Mouse (Mus musculus) midbrain, embryonic 16.5 days (tissue): Measurements from ENCODE around the gene Macrod1. TPM values are rescaled to one million over a fixed set of nuclear protein-coding genes. Genes with fewer than 3 reads are reported as not detected.

Source experiments
- ATAC-seq: fragments of 200-750 bp; cut with Nextera tagmentation; 2 replicates; pipeline ENCODE4 v1.8.0; 2017; ENCODE audit warnings: moderate TSS enrichment
- H3K27ac ChIP-seq: fragments of 300-500 bp; sonication (generic); 2 replicates; pipeline ENCODE4 v1.5.1; 2014; ENCODE audit warnings: mild to moderate bottlenecking, low read length, mixed read lengths
- H3K27me3 ChIP-seq: fragments of 300-500 bp; sonication (generic); 2 replicates; pipeline ENCODE4 v1.6.1; 2014; ENCODE audit warnings: low read depth, low read length, mixed read lengths; ENCODE audit not compliant: control insufficient read depth, insufficient read depth
- H3K36me3 ChIP-seq: fragments of 300-500 bp; sonication (generic); 2 replicates; pipeline ENCODE4 v1.6.1; 2014; ENCODE audit warnings: mild to moderate bottlenecking, low read length, moderate library complexity, mixed read lengths; ENCODE audit not compliant: control insufficient read depth, insufficient read depth
- H3K4me1 ChIP-seq: fragments of 300-500 bp; sonication (generic); 2 replicates; pipeline ENCODE4 v1.6.1; 2014; ENCODE audit warnings: mild to moderate bottlenecking, low read length, mixed read lengths; ENCODE audit not compliant: control insufficient read depth, insufficient read depth
- H3K4me2 ChIP-seq: fragments of 300-500 bp; sonication (generic); 2 replicates; pipeline ENCODE4 v1.6.1; 2014; ENCODE audit warnings: mild to moderate bottlenecking, low read length, mixed read lengths
- H3K4me3 ChIP-seq: fragments of 300-500 bp; sonication (generic); 2 replicates; pipeline ENCODE4 v1.5.1; 2014; ENCODE audit warnings: low read depth, mild to moderate bottlenecking, low read length, moderate library complexity, mixed read lengths
- H3K9ac ChIP-seq: fragments of 300-500 bp; sonication (generic); 2 replicates; pipeline ENCODE4 v1.6.1; 2014; ENCODE audit warnings: low read depth, low read length, mixed read lengths
- H3K9me3 ChIP-seq: fragments of 300-500 bp; sonication (generic); replicated peaks from 2 replicates; pipeline ENCODE4 v1.6.1; 2014; ENCODE audit warnings: mild to moderate bottlenecking, low read length, mixed read lengths; ENCODE audit not compliant: control insufficient read depth, poor library complexity, severe bottlenecking
- whole genome bisulfite sequencing: fragments of 180-500 bp; shearing (Covaris S2); extraction: QIAGEN DNeasy Blood & Tissue Kit; methylation state at CpG from one replicate; pipeline ENCODE4 v1.1.7; 2014; 5-methylcytosine and 5-hydroxymethylcytosine counted together
- polyA plus RNA-seq: library from polyadenylated mRNA; unstranded; fragments of >200 nt; fragmentation: Nextera tagmentation; extraction: Ambion mirVana; gene quantifications from 2 replicates; pipeline ENCODE4 v1.2.1, GENCODE M21; 2015

Gene Macrod1
- polyA plus RNA-seq, 1 experiment from 2014 or later, result 5.9 TPM

DNA sequence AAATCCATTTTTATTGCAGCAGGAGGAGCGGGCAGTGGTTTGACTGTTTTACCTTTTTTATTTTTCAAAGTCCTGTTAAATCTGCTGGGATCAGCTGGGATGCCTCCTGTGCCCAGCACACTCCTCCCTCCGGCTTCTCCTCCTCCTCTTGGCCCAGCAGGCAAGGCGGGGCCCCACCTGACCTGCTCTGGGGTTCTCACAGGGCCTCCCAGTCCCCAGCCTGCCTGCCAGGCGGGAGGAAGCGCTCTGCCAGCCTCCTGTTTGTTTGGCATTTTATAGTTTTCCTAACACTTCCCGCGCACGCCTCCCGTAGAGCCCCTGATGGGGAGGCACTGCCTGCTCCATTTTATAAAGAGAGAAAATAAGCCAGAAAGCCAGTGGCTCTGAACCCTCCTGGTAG, 79.4 kb downstream of the Macrod1 start:
- 0 out of 2 replicates have a peak overlapping the region, but pooled peaks have one; percentile 7 for H3K4me2 ChIP-seq
- 13% methylated on average over 9 of the region's 9 CpGs for WGBS
- ATAC-seq, result no peak
- H3K9me3 ChIP-seq, result no peaks in the 10 kb centered on the region
- H3K9ac ChIP-seq, result peak overlapping the region; percentile 31; the same call in 1 of the 2 replicates
- peaks cover 66% of the 10 kb centered on the region for H3K4me1 ChIP-seq
- no peaks in the 10 kb centered on the region for H3K27me3 ChIP-seq
- no peak overlapping the region for H3K4me3 ChIP-seq
- H3K36me3 ChIP-seq, result no peaks in the 10 kb centered on the region
- peak overlapping the region; percentile 51 for H3K27ac ChIP-seq

GRCm38 (mm10) chr19:7136714-7137498, 80.3 kb downstream of the Macrod1 start:
- peak overlapping the region; percentile 51 for H3K27ac ChIP-seq
- WGBS, result 44% methylated on average over 14 of the region's 14 CpGs

DNA sequence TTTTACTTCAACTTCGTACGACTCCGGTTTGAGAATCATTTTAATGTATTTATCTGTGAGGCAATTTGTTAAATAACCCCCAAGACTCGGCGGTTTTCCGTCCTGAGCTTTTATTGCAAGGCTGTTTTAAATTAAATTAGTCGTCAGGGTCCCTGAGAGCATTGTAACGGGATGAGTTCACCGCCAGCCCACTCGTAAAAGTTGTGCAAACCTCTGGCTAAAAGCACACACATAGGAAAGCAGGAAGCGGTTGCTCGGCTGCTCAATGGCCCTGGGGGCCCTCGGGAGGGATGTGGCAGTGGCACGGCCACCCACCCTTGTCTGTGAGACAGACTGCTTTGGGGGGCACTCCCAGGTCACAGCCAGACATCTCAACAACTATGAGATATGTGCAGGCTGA, 81.7 kb downstream of the Macrod1 start:
- Histone ChIP-seq H3K4me2 (no peak overlapping the region), H3K9me3 (no peaks in the 10 kb centered on the region), H3K4me1 (peaks cover 75% of the 10 kb centered on the region), H3K27me3 (no peaks in the 10 kb centered on the region), H3K4me3 (no peak overlapping the region), H3K36me3 (no peaks in the 10 kb centered on the region), H3K9ac (no peak overlapping the region), H3K27ac (no peak overlapping the region)
- ATAC-seq, result no peak
- 53% methylated on average over 14 of the region's 14 CpGs for WGBS

More at GRCm38 (mm10) chr19:7136714-7137498, 80.3 kb downstream of the Macrod1 start:
- Histone ChIP-seq H3K27me3 (no peaks in the 10 kb centered on the region), H3K9ac (no peak overlapping the region), H3K9me3 (no peaks in the 10 kb centered on the region), H3K4me1 (peaks cover 73% of the 10 kb centered on the region), H3K4me2 (no peak overlapping the region), H3K4me3 (no peak overlapping the region), H3K36me3 (no peaks in the 10 kb centered on the region)
- no peak for ATAC-seq

- Histone ChIP-seq H3K9me3 (no peaks in the 10 kb centered on the region), H3K9ac (peak overlapping the region; percentile 28; the same call in 1 of the 2 replicates), H3K4me2 (no peak overlapping the region), H3K27me3 (no peaks in the 10 kb centered on the region), H3K36me3 (no peaks in the 10 kb centered on the region), H3K4me3 (no peak overlapping the region), H3K27ac (0 out of 2 replicates have a peak overlapping the region, but pooled peaks have one; percentile 10), H3K4me1 (peaks cover 75% of the 10 kb centered on the region)
- no peak for ATAC-seq
- 67% methylated on average over 4 of the region's 4 CpGs for WGBS
These were observed 82.7 kb downstream of the Macrod1 start for GRCm38 (mm10) chr19:7139321-7139720.

DNA sequence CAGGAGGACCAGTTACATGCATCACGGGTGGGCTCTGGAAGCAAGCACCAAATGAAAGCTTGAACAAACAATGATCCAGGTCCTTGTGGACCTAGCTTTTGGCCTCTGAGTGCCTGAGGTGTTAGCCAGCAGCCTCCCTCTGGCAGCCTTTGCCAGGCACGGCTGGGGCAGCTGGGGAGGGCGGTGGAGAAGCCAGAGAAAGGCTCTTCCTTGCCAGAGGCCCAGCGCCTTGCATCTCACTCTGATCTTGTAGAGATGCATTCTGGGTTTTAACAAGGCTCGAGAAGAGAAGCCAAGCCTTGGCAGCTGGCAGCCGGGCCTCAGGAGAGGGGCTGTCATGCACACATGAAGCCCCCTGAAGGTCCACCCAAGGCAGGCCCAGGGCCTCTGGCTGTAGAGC, 83.8 kb downstream of the Macrod1 start:
- peaks cover 66% of the 10 kb centered on the region for H3K4me1 ChIP-seq
- WGBS, result 20% methylated on average over 6 of the region's 6 CpGs
- H3K9ac ChIP-seq, result peak overlapping the region; percentile 11; the same call in 1 of the 2 replicates
- no peak for ATAC-seq
- 0 out of 2 replicates have a peak overlapping the region, but pooled peaks have one; percentile 2 for H3K4me2 ChIP-seq
- H3K9me3 ChIP-seq, result no peaks in the 10 kb centered on the region
- no peaks in the 10 kb centered on the region for H3K27me3 ChIP-seq
- H3K36me3 ChIP-seq, result no peaks in the 10 kb centered on the region
- peak overlapping the region; percentile 73 for H3K27ac ChIP-seq
- no peak overlapping the region for H3K4me3 ChIP-seq

GRCm38 (mm10) chr19:7140856-7141421, 84.3 kb downstream of the Macrod1 start:
- no peaks in the 10 kb centered on the region for H3K9me3 ChIP-seq
- WGBS, result 25% methylated on average over 12 of the region's 12 CpGs
- H3K9ac ChIP-seq, result no peak overlapping the region
- peak; percentile 30; the same call in 1 of the 2 replicates for ATAC-seq
- H3K27ac ChIP-seq, result peak overlapping the region; percentile 73
- H3K36me3 ChIP-seq, result no peaks in the 10 kb centered on the region
- H3K27me3 ChIP-seq, result no peaks in the 10 kb centered on the region; the same call in 1 of the 2 replicates
- H3K4me1 ChIP-seq, result peaks cover 60% of the 10 kb centered on the region
- no peak overlapping the region for H3K4me3 ChIP-seq
- no peak overlapping the region for H3K4me2 ChIP-seq

- no peak for ATAC-seq
- Histone ChIP-seq H3K27ac (no peak overlapping the region), H3K36me3 (no peaks in the 10 kb centered on the region)
These were observed 85.8 kb downstream of the Macrod1 start for GRCm38 (mm10) chr19:7142207-7142915.

GRCm38 (mm10) chr19:7143854-7144253, 87.2 kb downstream of the Macrod1 start:
- Histone ChIP-seq H3K9me3 (no peaks in the 10 kb centered on the region), H3K27me3 (no peaks in the 10 kb centered on the region; the same call in 1 of the 2 replicates), H3K9ac (peak overlapping the region; percentile 53), H3K4me2 (peak overlapping the region; percentile 58), H3K4me3 (peak overlapping the region; percentile 30), H3K27ac (0 out of 2 replicates have a peak overlapping the region, but pooled peaks have one; percentile 29), H3K36me3 (no peaks in the 10 kb centered on the region), H3K4me1 (peaks cover 42% of the 10 kb centered on the region)
- WGBS, result under 1% methylated on average over 20 of the region's 20 CpGs
- ATAC-seq, result 0 out of 2 replicates have a peak, but pooled peaks have one; percentile 15

More at GRCm38 (mm10) chr19:7142207-7142915, 85.8 kb downstream of the Macrod1 start:
- Histone ChIP-seq H3K27me3 (no peaks in the 10 kb centered on the region; the same call in 1 of the 2 replicates), H3K4me1 (peaks cover 48% of the 10 kb centered on the region), H3K4me2 (no peak overlapping the region), H3K9ac (no peak overlapping the region), H3K9me3 (no peaks in the 10 kb centered on the region), H3K4me3 (no peak overlapping the region)
- 32% methylated on average over 5 of the region's 5 CpGs for WGBS
